Mouse (Mus musculus) heart, adult 2 months (tissue): ENCODE data around the gene Atad5. TPM values are rescaled to one million over a fixed set of nuclear protein-coding genes. Genes with fewer than 3 reads are reported as not detected.
A peak's percentile ranks its signal among the peaks of the same experiment; 100 is the strongest.

ENCODE experiments used
- DNase-seq, 2 experiments: peaks; one replicate each; pipeline ENCODE4 v3.0.0; 2021
- H3K27ac ChIP-seq: fragments of 200-600 bp; 2 replicates; pipeline ENCODE4 v1.8.1; 2022
- H3K27me3 ChIP-seq: fragments of 200-500 bp; 2 replicates; pipeline ENCODE4 v1.6.1; 2012; ENCODE audit warnings: mild to moderate bottlenecking, low read length, inconsistent platforms, mixed read lengths; ENCODE audit not compliant: control insufficient read depth, insufficient read depth
- H3K36me3 ChIP-seq: fragments of 200-500 bp; 2 replicates; pipeline ENCODE4 v1.6.1; 2012; ENCODE audit warnings: low read length, inconsistent platforms; ENCODE audit not compliant: control insufficient read depth, insufficient read depth
- H3K4me1 ChIP-seq: fragments of 200-500 bp; 2 replicates; pipeline ENCODE4 v1.6.1; 2011; ENCODE audit warnings: low read length; ENCODE audit not compliant: control insufficient read depth, insufficient read depth
- H3K4me3 ChIP-seq: fragments of 200-600 bp; 2 replicates; pipeline ENCODE4 v1.8.1; 2022
- H3K79me2 ChIP-seq: fragments of 200-500 bp; replicated peaks from 2 replicates; pipeline ENCODE4 v1.6.1; 2012; ENCODE audit warnings: mild to moderate bottlenecking, inconsistent platforms, low read length, moderate library complexity, mixed read lengths; ENCODE audit not compliant: control insufficient read depth, insufficient read depth
- H3K9ac ChIP-seq: fragments of 200-500 bp; 2 replicates; pipeline ENCODE4 v1.6.1; 2012; ENCODE audit warnings: low read depth, mild to moderate bottlenecking, control low read depth, inconsistent platforms, low read length, mixed read lengths
- CTCF ChIP-seq: fragments of 200-600 bp; IDR thresholded peaks from 2 replicates; pipeline ENCODE4 v1.8.1; 2022; ENCODE audit warnings: antibody characterized with exemption, mild to moderate bottlenecking, moderate library complexity
- EP300 ChIP-seq: fragments of 200-500 bp; IDR thresholded peaks from 2 replicates; pipeline ENCODE4 v1.6.1; 2011; ENCODE audit warnings: low read depth, low read length, control low read depth; ENCODE audit not compliant: insufficient read depth
- POLR2A ChIP-seq: fragments of 200-500 bp; IDR thresholded peaks from 2 replicates; pipeline ENCODE4 v1.6.1; 2011; ENCODE audit warnings: mild to moderate bottlenecking, low read depth, low read length, control low read depth; ENCODE audit not compliant: insufficient read depth
- WGBS: fragments of 180-500 bp; shearing (Covaris S2); methylation state at CpG from one replicate; pipeline ENCODE4 v1.1.7; 2018; 5-methylcytosine and 5-hydroxymethylcytosine counted together
- intact Hi-C: fragments of 180-260 bp; cut with DNase I; formaldehyde crosslinking; loops from one replicate; pipeline ENCODE4 v1.15.1; 2025
- polyA plus RNA-seq: library from polyadenylated mRNA; depleted of rRNA; stranded (reverse); fragments of >200 nt; gene quantifications from 2 replicates; pipeline ENCODE4 v1.2.3, GENCODE M21; 2012
- total RNA-seq, 2 experiments: library from RNA; stranded (reverse); gene quantifications; 2 replicates each; pipeline ENCODE4 v1.2.3; 2021

Atad5 gene
- total and polyA plus RNA-seq, 3 experiments = 0.27 to 0.84 (median 0.70) TPM

DNA sequence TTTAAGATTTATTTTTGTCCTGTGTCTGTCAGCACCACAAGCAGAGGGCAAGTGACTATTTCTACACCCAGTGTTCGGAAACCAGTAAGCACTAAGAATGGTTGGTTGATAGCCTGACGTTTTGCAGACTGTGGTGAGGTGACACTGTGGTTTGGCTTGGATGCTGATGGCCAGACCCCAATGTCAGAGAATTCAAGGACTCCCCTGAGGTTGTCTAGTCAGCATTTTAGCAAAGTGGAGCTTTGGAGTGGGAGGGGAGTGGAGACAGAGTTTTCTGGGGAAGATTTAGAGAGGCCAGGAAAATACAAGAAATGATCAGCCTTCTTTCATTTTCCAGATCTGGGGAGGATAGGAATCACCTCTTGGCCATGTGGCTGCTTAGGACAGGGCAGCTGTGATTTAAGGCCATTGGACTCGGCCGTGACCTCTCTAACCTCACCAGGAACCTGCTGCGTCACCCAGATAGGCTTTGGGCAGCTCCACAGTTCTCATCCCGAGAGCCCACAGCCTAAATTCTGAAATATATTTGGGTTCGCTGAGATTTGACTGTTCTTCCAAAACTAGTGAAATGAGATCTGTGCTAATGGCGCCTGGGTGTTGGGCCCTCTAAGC, 60.3 kb downstream of the Atad5 start:
- peak overlapping the region; percentile 57 for H3K27ac ChIP-seq
- 70% methylated on average over 8 of the region's 8 CpGs for WGBS
- TF ChIP-seq EP300 (no peak), CTCF (no peak)
- no peak overlapping the region for H3K4me3 ChIP-seq
- H3K27me3 ChIP-seq = no peaks in the 10 kb centered on the region
- no peaks in the 10 kb centered on the region for H3K79me2 ChIP-seq
- peaks cover 4% of the 10 kb centered on the region; the same call in 1 of the 2 replicates for H3K4me1 ChIP-seq
- H3K36me3 ChIP-seq = no peaks in the 10 kb centered on the region
- no peak overlapping the region for H3K9ac ChIP-seq
- no peak for DNase-seq
- intact Hi-C loops = no loop called here

DNA sequence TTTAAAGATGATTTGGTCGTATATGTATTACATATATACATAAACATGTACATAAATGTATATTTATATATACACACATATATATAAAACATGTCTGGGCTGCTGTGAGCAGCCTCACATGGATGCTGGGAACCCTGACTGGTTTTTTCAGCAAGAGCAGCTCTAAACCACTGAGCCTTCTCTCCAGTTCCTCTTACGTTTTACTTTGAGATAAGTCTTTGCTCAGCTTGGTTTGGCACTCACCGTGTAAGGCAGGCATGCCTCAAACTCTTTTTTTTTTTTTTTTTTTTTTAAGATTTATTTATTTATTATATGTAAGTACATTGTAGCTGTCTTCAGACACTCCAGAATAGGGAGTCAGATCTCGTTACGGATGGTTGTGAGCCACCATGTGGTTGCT, 61.4 kb downstream of the Atad5 start:
- Histone ChIP-seq H3K27me3 (no peaks in the 10 kb centered on the region), H3K36me3 (no peaks in the 10 kb centered on the region), H3K9ac (no peak overlapping the region), H3K79me2 (no peaks in the 10 kb centered on the region), H3K27ac (no peak overlapping the region), H3K4me3 (no peak overlapping the region), H3K4me1 (peaks cover 4% of the 10 kb centered on the region; the same call in 1 of the 2 replicates)
- DNase-seq = no peak
- WGBS = 59% methylated on average over 5 of the region's 5 CpGs
- TF ChIP-seq CTCF (no peak), POLR2A (no peak), EP300 (no peak)
- intact Hi-C loops = no loop called here

- 29% methylated on average over 2 of the region's 2 CpGs for WGBS
- no peak for TF ChIP-seq POLR2A
- no peak for TF ChIP-seq EP300
- Histone ChIP-seq H3K4me1 (peaks cover 4% of the 10 kb centered on the region; the same call in 1 of the 2 replicates), H3K4me3 (no peak overlapping the region), H3K79me2 (no peaks in the 10 kb centered on the region), H3K9ac (no peak overlapping the region), H3K27me3 (no peaks in the 10 kb centered on the region), H3K27ac (peak overlapping the region; percentile 40; the same call in 1 of the 2 replicates), H3K36me3 (no peaks in the 10 kb centered on the region)
- intact Hi-C loops = no loop called here
- no peak for DNase-seq
Observed at GRCm38 (mm10) chr11:80151541-80151940, 62.3 kb downstream of the Atad5 start.

GRCm38 (mm10) chr11:80152376-80152775, 63.2 kb downstream of the Atad5 start:
- H3K27ac ChIP-seq = peak overlapping the region; percentile 40; the same call in 1 of the 2 replicates
- no peaks in the 10 kb centered on the region for H3K27me3 ChIP-seq
- H3K4me1 ChIP-seq = peaks cover 4% of the 10 kb centered on the region; the same call in 1 of the 2 replicates
- no peaks in the 10 kb centered on the region for H3K36me3 ChIP-seq
- DNase-seq = no peak
- H3K9ac ChIP-seq = no peak overlapping the region
- 53% methylated on average over 8 of the region's 8 CpGs for WGBS
- H3K4me3 ChIP-seq = no peak overlapping the region
- intact Hi-C loops = no loop called here
- TF ChIP-seq POLR2A (no peak), EP300 (no peak), CTCF (no peak)
- no peaks in the 10 kb centered on the region for H3K79me2 ChIP-seq

- 3% methylated on average over 47 of the region's 47 CpGs for WGBS
- H3K27ac ChIP-seq = peak within 1 kb of the TSS; percentile 72
- no peaks in the 10 kb centered on the region for H3K27me3 ChIP-seq
- H3K79me2 ChIP-seq = no peaks in the 10 kb centered on the region
- H3K4me1 ChIP-seq = peaks cover 1% of the 10 kb centered on the region; the same call in 1 of the 2 replicates
- H3K9ac ChIP-seq = peak within 1 kb of the TSS; percentile 76
- intact Hi-C loops = no loop called here
- DNase-seq = peak; percentile 95 to 98
- H3K36me3 ChIP-seq = no peaks in the 10 kb centered on the region
- H3K4me3 ChIP-seq = peak within 1 kb of the TSS; percentile 74
- TF ChIP-seq EP300 (no peak), POLR2A (peak; percentile 88), CTCF (peak; percentile 36)
Observed at GRCm38 (mm10) chr11:80153857-80154495, 64.8 kb downstream of the Atad5 start, which contains the start of gene Adap2. Adap2 (plus strand) TSS chr11:80154105.

- Histone ChIP-seq H3K36me3 (no peaks in the 10 kb centered on the region), H3K4me3 (peak overlapping the region; percentile 74), H3K9ac (peak overlapping the region; percentile 76), H3K79me2 (no peaks in the 10 kb centered on the region), H3K4me1 (peaks cover 1% of the 10 kb centered on the region; the same call in 1 of the 2 replicates), H3K27me3 (no peaks in the 10 kb centered on the region), H3K27ac (peak overlapping the region; percentile 72)
- TF ChIP-seq CTCF (no peak), EP300 (no peak), POLR2A (no peak)
- intact Hi-C loops = no loop called here
- WGBS = 32% methylated on average over 25 of the region's 25 CpGs
- DNase-seq = no peak
Observed at GRCm38 (mm10) chr11:80154501-80154900, 65.3 kb downstream of the Atad5 start.
